Mouse (Mus musculus) forebrain, embryonic 11.5 days (tissue): ENCODE measurements around the gene Srp54c. TPM values are rescaled to one million over a fixed set of nuclear protein-coding genes. Genes with fewer than 3 reads are reported as not detected.

ENCODE experiments used
- ATAC-seq: fragments of 200-750 bp; cut with Nextera tagmentation; replicated peaks from 2 replicates; pipeline ENCODE4 v1.8.0; 2017; ENCODE audit warnings: moderate TSS enrichment; ENCODE audit not compliant: low FRiP score
- DNase-seq: peaks from one replicate; pipeline ENCODE4 v3.0.0-alpha.2; 2017; ENCODE audit warnings: low spot score
- H3K27ac ChIP-seq: fragments of 300-500 bp; sonication (generic); 2 replicates; pipeline ENCODE4 v1.5.1; 2014; ENCODE audit warnings: low read depth, low read length
- H3K27me3 ChIP-seq: fragments of 300-500 bp; sonication (generic); 2 replicates; pipeline ENCODE4 v1.6.1; 2014; ENCODE audit warnings: mild to moderate bottlenecking, low read length, mixed read lengths; ENCODE audit not compliant: control insufficient read depth, insufficient read depth
- H3K36me3 ChIP-seq: fragments of 300-500 bp; sonication (generic); 2 replicates; pipeline ENCODE4 v1.6.1; 2014; ENCODE audit warnings: mild to moderate bottlenecking, low read length, moderate library complexity, mixed read lengths; ENCODE audit not compliant: control insufficient read depth, insufficient read depth
- H3K4me1 ChIP-seq: fragments of 300-500 bp; sonication (generic); replicated peaks from 2 replicates; pipeline ENCODE4 v1.6.1; 2014; ENCODE audit warnings: low read length, mixed read lengths; ENCODE audit not compliant: control insufficient read depth, insufficient read depth
- H3K4me2 ChIP-seq: fragments of 300-500 bp; sonication (generic); 2 replicates; pipeline ENCODE4 v1.6.1; 2014; ENCODE audit warnings: low read depth, mild to moderate bottlenecking, low read length, moderate library complexity, mixed read lengths; ENCODE audit not compliant: severe bottlenecking
- H3K4me3 ChIP-seq: fragments of 300-500 bp; sonication (generic); 2 replicates; pipeline ENCODE4 v1.5.1; 2014; ENCODE audit warnings: low read depth, low read length
- H3K9ac ChIP-seq: fragments of 300-500 bp; sonication (generic); 2 replicates; pipeline ENCODE4 v1.6.1; 2014; ENCODE audit warnings: low read length
- H3K9me3 ChIP-seq: fragments of 300-500 bp; sonication (generic); 2 replicates; pipeline ENCODE4 v1.6.1; 2016; ENCODE audit warnings: low read length, mixed read lengths; ENCODE audit not compliant: control insufficient read depth
- WGBS: fragments of 180-500 bp; shearing (Covaris S2); extraction: QIAGEN DNeasy Blood & Tissue Kit; methylation state at CpG from one replicate; pipeline ENCODE4 v1.1.7; 2014; 5-methylcytosine and 5-hydroxymethylcytosine counted together
- polyA plus RNA-seq: library from polyadenylated mRNA; unstranded; fragments of >200 nt; fragmentation: Nextera tagmentation; extraction: Ambion mirVana; gene quantifications from 2 replicates; pipeline ENCODE4 v1.2.1, GENCODE M21; 2014

The Srp54c gene
- polyA plus RNA-seq, 1 experiment from 2014 or later = 74.5 TPM

DNA sequence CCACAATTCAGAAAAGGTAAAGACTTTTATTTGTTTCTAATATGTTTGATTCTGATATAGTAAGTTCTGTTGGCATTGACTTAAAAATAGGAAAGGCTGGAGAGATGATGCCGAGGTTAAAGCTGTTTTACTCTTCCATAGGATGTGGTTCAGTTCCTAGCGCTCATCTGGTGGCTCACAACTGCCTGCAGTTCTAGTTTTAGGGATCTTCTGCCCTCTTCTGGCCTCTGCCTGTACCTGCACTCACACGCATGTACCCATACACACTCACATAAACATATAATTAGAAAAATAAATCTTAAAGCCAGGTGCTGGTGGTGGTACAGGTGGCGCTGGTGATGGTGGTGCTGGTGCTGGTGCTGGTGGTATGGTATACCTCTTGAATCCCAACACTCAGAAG lies 76.4 kb downstream of the Srp54c start:
- DNase-seq = no peak
- Histone ChIP-seq H3K9me3 (no peaks in the 10 kb centered on the region), H3K27me3 (no peaks in the 10 kb centered on the region), H3K4me3 (no peak overlapping the region), H3K9ac (no peak overlapping the region), H3K4me1 (no peaks in the 10 kb centered on the region; the same call in 1 of the 2 replicates), H3K36me3 (no peaks in the 10 kb centered on the region), H3K27ac (no peak overlapping the region), H3K4me2 (no peak overlapping the region)
- ATAC-seq = no peak
- 92% methylated on average over 4 of the region's 4 CpGs for WGBS

DNA sequence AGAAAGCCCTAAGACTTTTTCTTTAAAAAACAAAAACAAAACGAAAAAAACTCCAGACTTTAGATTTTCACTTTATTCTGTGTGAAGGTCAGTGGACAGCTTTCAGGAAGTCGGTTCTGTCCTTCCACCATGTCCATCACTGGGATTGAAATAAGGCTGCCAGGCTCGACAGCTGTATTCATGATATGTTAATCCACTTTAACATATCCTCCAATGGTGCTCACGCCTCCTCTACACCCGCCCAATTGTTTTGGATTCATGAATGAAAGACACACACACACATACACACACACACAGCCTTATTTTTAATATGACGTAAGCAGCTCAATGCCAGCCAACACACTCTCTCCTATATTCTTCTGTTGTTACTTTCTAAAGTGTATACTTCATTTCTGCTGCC lies 77.6 kb downstream of the Srp54c start:
- no peaks in the 10 kb centered on the region for H3K36me3 ChIP-seq
- no peak for DNase-seq

DNA sequence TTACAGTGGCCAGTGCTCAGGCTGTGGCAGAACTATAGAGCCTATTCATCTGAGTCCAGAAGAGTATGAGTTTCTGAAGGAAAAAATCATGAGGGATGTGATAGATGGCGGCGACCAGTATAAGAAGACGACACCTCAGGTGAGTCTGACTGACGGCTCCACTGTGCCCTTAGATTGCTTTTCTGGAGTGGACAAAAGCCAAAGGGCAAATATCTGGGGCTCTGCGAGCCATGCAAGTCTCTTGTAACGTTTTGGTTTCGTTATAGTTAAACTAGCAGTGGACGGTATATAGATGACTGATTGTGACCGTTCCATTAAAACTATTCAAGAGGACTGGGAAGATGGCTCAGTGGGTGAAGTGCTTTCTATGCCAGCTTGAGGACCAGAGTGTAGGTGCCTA lies 78.8 kb downstream of the Srp54c start:
- Histone ChIP-seq H3K4me1 (no peaks in the 10 kb centered on the region), H3K9ac (no peak overlapping the region), H3K9me3 (no peaks in the 10 kb centered on the region), H3K4me3 (no peak overlapping the region), H3K36me3 (no peaks in the 10 kb centered on the region), H3K4me2 (no peak overlapping the region), H3K27ac (no peak overlapping the region), H3K27me3 (no peaks in the 10 kb centered on the region)
- no peak for DNase-seq
- 92% methylated on average over 9 of the region's 9 CpGs for WGBS
- no peak for ATAC-seq

More for the DNA sequence above, 77.6 kb downstream of the Srp54c start:
- Histone ChIP-seq H3K27me3 (no peaks in the 10 kb centered on the region), H3K4me2 (no peak overlapping the region), H3K9me3 (no peaks in the 10 kb centered on the region), H3K4me1 (no peaks in the 10 kb centered on the region), H3K4me3 (no peak overlapping the region), H3K27ac (no peak overlapping the region), H3K9ac (no peak overlapping the region)
- no peak for ATAC-seq
- 77% methylated on average over 6 of the region's 6 CpGs for WGBS

DNA sequence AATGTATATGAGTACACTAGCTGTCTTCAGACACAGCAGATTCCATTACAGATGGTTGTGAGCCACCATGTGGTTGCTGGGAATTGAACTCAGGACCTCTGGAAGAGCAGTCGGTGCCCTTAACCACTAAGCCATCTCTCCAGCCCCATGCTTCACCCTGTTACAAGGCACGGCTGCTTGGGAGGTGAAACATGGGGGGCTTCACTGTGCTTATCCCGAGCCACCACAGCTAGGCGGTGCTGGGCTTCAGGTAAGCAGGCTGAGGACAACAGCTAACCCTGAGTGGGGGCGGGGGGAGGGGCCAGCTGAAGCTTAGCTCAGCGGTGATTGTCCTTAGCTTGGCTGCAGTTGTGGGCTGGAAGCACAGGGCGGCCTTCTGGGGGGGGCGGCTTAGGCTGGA lies 79.5 kb downstream of the Srp54c start:
- Histone ChIP-seq H3K27me3 (no peaks in the 10 kb centered on the region), H3K4me3 (no peak overlapping the region), H3K4me2 (no peak overlapping the region), H3K27ac (no peak overlapping the region), H3K9me3 (no peaks in the 10 kb centered on the region), H3K36me3 (no peaks in the 10 kb centered on the region), H3K4me1 (no peaks in the 10 kb centered on the region), H3K9ac (no peak overlapping the region)
- ATAC-seq (no peak), DNase-seq (no peak)
- WGBS = 60% methylated on average over 8 of the region's 8 CpGs

DNA sequence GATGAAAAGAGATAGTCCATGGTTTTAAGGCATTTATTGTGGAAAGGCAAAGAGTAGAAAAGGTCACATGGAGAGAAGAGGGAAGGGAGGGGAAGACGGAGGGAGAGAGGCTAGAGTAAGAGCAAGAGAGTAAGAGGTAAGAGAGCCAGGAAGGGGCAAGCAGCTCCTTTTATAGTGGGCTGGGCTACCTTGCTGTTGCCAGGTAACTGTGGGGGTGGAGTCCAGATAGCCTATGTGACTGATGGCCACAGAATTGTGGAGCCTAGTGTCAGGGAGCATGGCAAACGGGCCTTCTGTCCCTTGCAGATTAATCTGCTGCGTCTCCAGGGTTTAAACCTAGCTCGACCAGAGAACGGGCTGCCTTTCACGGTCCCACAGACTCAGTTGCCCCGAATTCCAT lies 81.9 kb downstream of the Srp54c start:
- Histone ChIP-seq H3K4me1 (no peaks in the 10 kb centered on the region), H3K4me2 (no peak overlapping the region), H3K27me3 (no peaks in the 10 kb centered on the region), H3K9me3 (no peaks in the 10 kb centered on the region), H3K27ac (no peak overlapping the region), H3K9ac (no peak overlapping the region), H3K4me3 (no peak overlapping the region), H3K36me3 (no peaks in the 10 kb centered on the region)
- DNase-seq = no peak
- WGBS = 89% methylated on average over 7 of the region's 7 CpGs
- no peak for ATAC-seq

Other genes with a start within 250 kb of the Srp54c start
- gene Gm20403, start 243.6 kb upstream of the Srp54c start, polyA plus RNA-seq = not detected in 2 replicates
- gene Baz1a, start 215.8 kb upstream of the Srp54c start, polyA plus RNA-seq = 41.1 and 41.7 TPM in 2 replicates
- gene 2700097O09Rik, start 150.1 kb upstream of the Srp54c start, polyA plus RNA-seq = 36.8 and 37.9 TPM in 2 replicates
- gene Srp54a, start 149.9 kb upstream of the Srp54c start, polyA plus RNA-seq = 156 and 181 TPM in 2 replicates
- 12.3 and 15.7 TPM in 2 replicates for gene Fam177a, start 105.7 kb upstream of the Srp54c start, polyA plus RNA-seq
- 52.3 and 61.7 TPM in 2 replicates for gene Srp54b, start 75.1 kb upstream of the Srp54c start, polyA plus RNA-seq
- 0.64 and 3.6 TPM in 2 replicates for gene 1700047I17Rik2, start 30.6 kb upstream of the Srp54c start, polyA plus RNA-seq
- 15.6 and 16.0 TPM in 2 replicates for gene 1110008L16Rik, start 69.4 kb downstream of the Srp54c start, polyA plus RNA-seq
- 28.4 and 35.8 TPM in 2 replicates for gene Ppp2r3c, start 72.8 kb downstream of the Srp54c start, polyA plus RNA-seq
- gene Psma6, start 154.1 kb downstream of the Srp54c start, polyA plus RNA-seq = 425 and 448 TPM in 2 replicates